Mouse (Mus musculus) heart, embryonic 11.5 days (tissue): ENCODE data around the gene Ryr2. TPM values are rescaled to one million over a fixed set of nuclear protein-coding genes. Genes with fewer than 3 reads are reported as not detected.
A peak's percentile ranks its signal among the peaks of the same experiment; 100 is the strongest.

Experiments used
- ATAC-seq: fragments of 200-750 bp; cut with Nextera tagmentation; replicated peaks from 2 replicates; pipeline ENCODE4 v1.8.0; 2017; ENCODE audit warnings: moderate library complexity; ENCODE audit not compliant: insufficient number of reproducible peaks, low FRiP score, low TSS enrichment
- H3K27ac ChIP-seq: fragments of 300-500 bp; sonication (generic); 2 replicates; pipeline ENCODE4 v1.5.1; 2014; ENCODE audit warnings: mild to moderate bottlenecking, low read depth, low read length
- H3K27me3 ChIP-seq: fragments of 300-500 bp; sonication (generic); 2 replicates; pipeline ENCODE4 v1.6.1; 2014; ENCODE audit warnings: mild to moderate bottlenecking, low read length, mixed read lengths; ENCODE audit not compliant: control insufficient read depth, insufficient read depth
- H3K36me3 ChIP-seq: fragments of 300-500 bp; sonication (generic); 2 replicates; pipeline ENCODE4 v1.6.1; 2014; ENCODE audit warnings: mild to moderate bottlenecking, low read length, moderate library complexity, mixed read lengths; ENCODE audit not compliant: control insufficient read depth, insufficient read depth
- H3K4me1 ChIP-seq: fragments of 300-500 bp; sonication (generic); 2 replicates; pipeline ENCODE4 v1.6.1; 2014; ENCODE audit warnings: low read length; ENCODE audit not compliant: control insufficient read depth, insufficient read depth
- H3K4me2 ChIP-seq: fragments of 300-500 bp; sonication (generic); 2 replicates; pipeline ENCODE4 v1.6.1; 2014; ENCODE audit warnings: mild to moderate bottlenecking, moderate library complexity
- H3K4me3 ChIP-seq: fragments of 300-500 bp; sonication (generic); 2 replicates; pipeline ENCODE4 v1.5.1; 2014; ENCODE audit warnings: low read depth, low read length
- H3K9ac ChIP-seq: fragments of 300-500 bp; sonication (generic); 2 replicates; pipeline ENCODE4 v1.6.1; 2014; ENCODE audit warnings: mild to moderate bottlenecking, low read depth, low read length, moderate library complexity
- H3K9me3 ChIP-seq: fragments of 300-500 bp; sonication (generic); replicated peaks from 2 replicates; pipeline ENCODE4 v1.6.1; 2016; ENCODE audit warnings: low read length; ENCODE audit not compliant: control insufficient read depth
- WGBS: fragments of 180-500 bp; shearing (Covaris S2); extraction: QIAGEN DNeasy Blood & Tissue Kit; methylation state at CpG from one replicate; pipeline ENCODE4 v1.1.7; 2014; ENCODE audit not compliant: insufficient replicate concordance; 5-methylcytosine and 5-hydroxymethylcytosine counted together
- polyA plus RNA-seq: library from polyadenylated mRNA; unstranded; fragments of >200 nt; fragmentation: Nextera tagmentation; extraction: Ambion mirVana; gene quantifications from 2 replicates; pipeline ENCODE4 v1.2.1, GENCODE M21; 2014

Ryr2 gene
- polyA plus RNA-seq, 1 experiment from 2014 or later: 46.7 TPM

- Histone ChIP-seq H3K36me3 (no peaks in the 10 kb centered on the region), H3K4me1 (peaks cover 52% of the 10 kb centered on the region), H3K4me3 (no peak overlapping the region), H3K27me3 (no peaks in the 10 kb centered on the region), H3K4me2 (no peak overlapping the region), H3K27ac (no peak overlapping the region), H3K9ac (no peak overlapping the region), H3K9me3 (no peaks in the 10 kb centered on the region)
- no peak for ATAC-seq
- 59% methylated on average over 4 of the region's 4 CpGs for WGBS
Observed at GRCm38 (mm10) chr13:12063561-12063960, 43.2 kb downstream of the Ryr2 start.

- no peaks in the 10 kb centered on the region for H3K36me3 ChIP-seq
- no peak overlapping the region for H3K4me3 ChIP-seq
- H3K4me1 ChIP-seq: peaks cover 32% of the 10 kb centered on the region
- peak overlapping the region; percentile 5; the same call in 1 of the 2 replicates for H3K9ac ChIP-seq
- H3K27me3 ChIP-seq: no peaks in the 10 kb centered on the region
- ATAC-seq: peak; percentile 58; the same call in 1 of the 2 replicates
- WGBS: 28% methylated on average over 8 of the region's 8 CpGs
- H3K27ac ChIP-seq: peak overlapping the region; percentile 54; the same call in 1 of the 2 replicates
- H3K4me2 ChIP-seq: peak overlapping the region; percentile 19
- no peaks in the 10 kb centered on the region for H3K9me3 ChIP-seq
Observed at GRCm38 (mm10) chr13:12057357-12057771, 49.4 kb downstream of the Ryr2 start.

- no peaks in the 10 kb centered on the region for H3K36me3 ChIP-seq
- no peak overlapping the region for H3K4me2 ChIP-seq
- ATAC-seq: no peak
- 66% methylated on average over 1 of the region's 1 CpGs for WGBS
- no peaks in the 10 kb centered on the region for H3K27me3 ChIP-seq
- no peak overlapping the region for H3K27ac ChIP-seq
- H3K4me1 ChIP-seq: peaks cover 24% of the 10 kb centered on the region
- no peaks in the 10 kb centered on the region for H3K9me3 ChIP-seq
- H3K4me3 ChIP-seq: no peak overlapping the region
- no peak overlapping the region for H3K9ac ChIP-seq
Observed at GRCm38 (mm10) chr13:12055913-12056312, 50.8 kb downstream of the Ryr2 start.

GRCm38 (mm10) chr13:12053910-12054309 lies 52.8 kb downstream of the Ryr2 start:
- Histone ChIP-seq H3K4me1 (peaks cover 19% of the 10 kb centered on the region), H3K36me3 (no peaks in the 10 kb centered on the region), H3K27me3 (no peaks in the 10 kb centered on the region), H3K9ac (no peak overlapping the region), H3K9me3 (no peaks in the 10 kb centered on the region), H3K4me3 (no peak overlapping the region), H3K27ac (no peak overlapping the region), H3K4me2 (no peak overlapping the region)
- no peak for ATAC-seq
- WGBS: 88% methylated on average over 3 of the region's 3 CpGs

- no peaks in the 10 kb centered on the region for H3K36me3 ChIP-seq
- WGBS: 76% methylated on average over 1 of the region's 1 CpGs
- H3K4me1 ChIP-seq: peaks cover 12% of the 10 kb centered on the region
- H3K27ac ChIP-seq: no peak overlapping the region
- H3K27me3 ChIP-seq: no peaks in the 10 kb centered on the region
- H3K4me2 ChIP-seq: no peak overlapping the region
- ATAC-seq: no peak
- no peak overlapping the region for H3K4me3 ChIP-seq
- H3K9ac ChIP-seq: no peak overlapping the region
- H3K9me3 ChIP-seq: no peaks in the 10 kb centered on the region
Observed at GRCm38 (mm10) chr13:12050809-12051208, 55.9 kb downstream of the Ryr2 start.

GRCm38 (mm10) chr13:12047059-12047458 lies 59.7 kb downstream of the Ryr2 start:
- H3K4me1 ChIP-seq: peaks cover 17% of the 10 kb centered on the region
- H3K9ac ChIP-seq: no peak overlapping the region
- no peak overlapping the region for H3K4me2 ChIP-seq
- no peaks in the 10 kb centered on the region for H3K9me3 ChIP-seq
- no peak overlapping the region for H3K27ac ChIP-seq
- ATAC-seq: no peak
- no peak overlapping the region for H3K4me3 ChIP-seq
- no peaks in the 10 kb centered on the region for H3K27me3 ChIP-seq
- no peaks in the 10 kb centered on the region for H3K36me3 ChIP-seq
- 80% methylated on average over 4 of the region's 4 CpGs for WGBS

GRCm38 (mm10) chr13:12044751-12045150 lies 62.0 kb downstream of the Ryr2 start:
- Histone ChIP-seq H3K27ac (no peak overlapping the region), H3K27me3 (no peaks in the 10 kb centered on the region), H3K9me3 (no peaks in the 10 kb centered on the region), H3K36me3 (no peaks in the 10 kb centered on the region), H3K4me2 (no peak overlapping the region), H3K4me1 (peaks cover 28% of the 10 kb centered on the region), H3K4me3 (no peak overlapping the region), H3K9ac (no peak overlapping the region)
- no peak for ATAC-seq
- 79% methylated on average over 2 of the region's 2 CpGs for WGBS

GRCm38 (mm10) chr13:12042891-12043491 lies 63.8 kb downstream of the Ryr2 start:
- Histone ChIP-seq H3K27ac (no peak overlapping the region), H3K4me2 (no peak overlapping the region), H3K36me3 (no peaks in the 10 kb centered on the region), H3K27me3 (no peaks in the 10 kb centered on the region), H3K4me1 (peaks cover 40% of the 10 kb centered on the region), H3K9me3 (no peaks in the 10 kb centered on the region), H3K4me3 (no peak overlapping the region), H3K9ac (no peak overlapping the region)
- WGBS: 61% methylated on average over 8 of the region's 8 CpGs
- ATAC-seq: no peak

- no peak for ATAC-seq
- H3K27ac ChIP-seq: peak overlapping the region; percentile 68
Observed at GRCm38 (mm10) chr13:12039967-12040366, 66.8 kb downstream of the Ryr2 start.

More at GRCm38 (mm10) chr13:12039967-12040366, 66.8 kb downstream of the Ryr2 start:
- Histone ChIP-seq H3K27me3 (no peaks in the 10 kb centered on the region), H3K4me1 (peaks cover 57% of the 10 kb centered on the region), H3K4me2 (no peak overlapping the region), H3K36me3 (no peaks in the 10 kb centered on the region), H3K9me3 (no peaks in the 10 kb centered on the region), H3K9ac (no peak overlapping the region), H3K4me3 (no peak overlapping the region)
- WGBS: 49% methylated on average over 3 of the region's 3 CpGs
